Mouse (Mus musculus) kidney, postnatal 10 days (tissue): ENCODE measurements at regions not wholly inside any gene's neighbourhood (a gene's known extent, or its start where the extent isn't known, plus 50 kb on each side); places are given as distances from the start of the nearest gene placed in this dataset.

Experiments used
- DNase-seq: peaks from one replicate; pipeline ENCODE4 v3.0.0; 2021; ENCODE audit warnings: mixed read lengths

- DNase-seq: no peak
Measured at GRCm38 (mm10) chr15:69766743-69767142, 3266.0 kb upstream of the Lrrc6 start.

GRCm38 (mm10) chr15:69752616-69753015, 3251.9 kb upstream of the Lrrc6 start:
- DNase-seq: no peak

GRCm38 (mm10) chr15:69714680-69715079, 3214.0 kb upstream of the Lrrc6 start:
- peak; percentile 4 for DNase-seq

- no peak for DNase-seq
Measured at GRCm38 (mm10) chr15:69713900-69714299, 3213.2 kb upstream of the Lrrc6 start.

GRCm38 (mm10) chr15:69695639-69696205, 3195.0 kb upstream of the Lrrc6 start:
- no peak for DNase-seq

- no peak for DNase-seq
Measured at GRCm38 (mm10) chr15:69690501-69690900, 3189.8 kb upstream of the Lrrc6 start.
